ENCODE assay signal across 24 mouse cellular contexts in genomic region chr5:140521196-140521595, GRCm38 (mm10). TPM values are rescaled to one million over a fixed set of nuclear protein-coding genes. Genes with fewer than 3 reads are reported as not detected.
"Had no signal": no experiment of that assay in that cellular context is flagged by ENCODE, and none has a peak within 500 bp of the region (broad histone marks: within the 10 kb centered on the region; RNA-seq: fewer than 3 reads in every experiment).

No protein-coding gene starts in this region.

- H3K9ac ChIP-seq: liver, embryonic 15.5 days; liver, postnatal 0 days; lung, embryonic 15.5 days; midbrain, embryonic 12.5 days; neural tube, embryonic 13.5 days; neural tube, embryonic 15.5 days; stomach, embryonic 15.5 days had no signal

- H3K27me3 ChIP-seq: liver, embryonic 15.5 days; lung, embryonic 15.5 days; midbrain, embryonic 12.5 days; neural tube, embryonic 13.5 days; neural tube, embryonic 15.5 days; stomach, embryonic 15.5 days had no signal

- ATAC-seq: liver, postnatal 0 days; lung, postnatal 0 days; midbrain, embryonic 16.5 days had no signal

- H3K4me1 ChIP-seq: midbrain, embryonic 12.5 days; neural tube, embryonic 13.5 days; neural tube, embryonic 15.5 days; stomach, embryonic 15.5 days had no signal

- DNase-seq: liver, postnatal 0 days; lung, adult 2 months; lung, postnatal 14 days; lung, postnatal 36 days; midbrain, embryonic 14.5 days; retina, postnatal 1 day; right cerebral cortex, adult 18-20 months; right cerebral cortex, postnatal 25 days; thymus, postnatal 14 days; thymus, postnatal 36 days had no signal

- H3K27ac ChIP-seq: liver, embryonic 15.5 days; lung, embryonic 15.5 days; macrophage; midbrain, embryonic 12.5 days; neural tube, embryonic 13.5 days; neural tube, embryonic 15.5 days; stomach, embryonic 15.5 days; stomach, postnatal 0 days had no signal

- H3K9me3 ChIP-seq: liver, embryonic 15.5 days; lung, embryonic 15.5 days; midbrain, embryonic 12.5 days; stomach, embryonic 15.5 days had no signal

- H3K4me3 ChIP-seq: liver, embryonic 15.5 days; lung, embryonic 15.5 days; midbrain, embryonic 12.5 days; myocyte; neural tube, embryonic 13.5 days; neural tube, embryonic 15.5 days; stomach, embryonic 15.5 days had no signal

- H3K4me2 ChIP-seq: liver, embryonic 15.5 days; lung, embryonic 15.5 days; midbrain, embryonic 12.5 days; neural tube, embryonic 13.5 days; neural tube, embryonic 15.5 days; stomach, embryonic 15.5 days had no signal

RNA-seq across cellular contexts. Expression of gene Grifin, which starts 43.7 kb away (rescaled TPM):
- total RNA-seq: megakaryocyte progenitor cell, adult 5-6 weeks had no signal
- polyA plus RNA-seq: liver, postnatal 0 days; lung, adult 2 months; lung, embryonic 15.5 days; lung, postnatal 0 days; macrophage; midbrain, embryonic 12.5 days; midbrain, embryonic 14.5 days; myocyte; neural tube, embryonic 11.5 days; neural tube, embryonic 13.5 days; neural tube, embryonic 15.5 days; testis, adult 2 months had no signal
